Mouse (Mus musculus): ENCODE data around the gene Ces3b.
"Not testable (repeated sequence)": the region's sequence is repeated elsewhere in the genome, so short reads cannot be mapped to it uniquely, and the experiment has no call there.

Ces3b gene

DNA sequence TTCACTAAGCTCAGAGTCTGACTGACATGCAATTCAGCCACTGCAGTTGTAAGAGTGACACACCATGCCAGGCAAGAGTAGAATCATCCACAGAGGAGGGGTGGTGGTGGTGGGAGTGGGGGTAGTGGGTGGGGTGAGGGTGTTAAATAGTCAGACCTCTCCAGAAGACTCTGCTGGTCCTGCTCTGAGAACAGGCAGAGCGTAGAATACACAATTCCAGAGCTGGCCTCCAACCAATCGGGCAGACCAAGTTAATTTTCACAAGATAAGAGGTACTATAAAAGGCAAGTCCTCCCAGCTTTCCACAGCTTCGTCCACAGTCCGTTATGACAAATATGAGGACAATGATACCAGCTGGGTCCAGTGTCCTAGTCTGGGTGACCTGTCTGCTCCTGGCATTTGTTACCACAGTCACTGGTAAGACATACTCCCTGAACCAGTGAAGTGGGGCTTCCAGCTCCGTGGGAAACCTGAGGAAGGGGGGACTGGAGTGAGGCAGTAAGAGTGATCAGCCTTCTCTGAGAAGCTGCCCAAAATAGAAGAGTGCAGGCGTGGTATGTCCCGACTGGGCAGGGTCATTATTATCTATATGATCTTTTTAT is at the start of gene Ces3b:
Ces3b (plus strand) TSS at position 305 of the 602 bp plus-strand sequence.
- DNase-seq, result no peak

DNA sequence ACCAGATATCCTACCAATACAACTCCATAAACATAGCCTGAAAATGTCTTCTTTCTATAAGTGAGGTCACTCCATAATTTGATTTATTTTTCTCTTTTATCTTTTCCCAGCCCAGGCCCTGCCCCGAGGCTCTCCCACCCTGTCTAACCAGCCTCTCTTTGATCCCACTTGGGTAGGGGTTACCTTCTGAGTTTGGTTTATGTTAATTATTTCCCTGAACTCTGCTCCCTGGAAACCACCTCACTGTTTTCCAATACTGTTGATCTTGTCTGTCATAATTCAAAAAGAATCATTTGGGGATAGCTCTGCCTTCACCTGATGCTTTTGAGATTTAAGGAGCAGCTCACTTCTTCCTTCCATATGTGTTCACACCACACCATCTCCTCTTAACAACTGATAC is 40.0 kb upstream of the Ces3b start:
- DNase-seq, result no peak

DNA sequence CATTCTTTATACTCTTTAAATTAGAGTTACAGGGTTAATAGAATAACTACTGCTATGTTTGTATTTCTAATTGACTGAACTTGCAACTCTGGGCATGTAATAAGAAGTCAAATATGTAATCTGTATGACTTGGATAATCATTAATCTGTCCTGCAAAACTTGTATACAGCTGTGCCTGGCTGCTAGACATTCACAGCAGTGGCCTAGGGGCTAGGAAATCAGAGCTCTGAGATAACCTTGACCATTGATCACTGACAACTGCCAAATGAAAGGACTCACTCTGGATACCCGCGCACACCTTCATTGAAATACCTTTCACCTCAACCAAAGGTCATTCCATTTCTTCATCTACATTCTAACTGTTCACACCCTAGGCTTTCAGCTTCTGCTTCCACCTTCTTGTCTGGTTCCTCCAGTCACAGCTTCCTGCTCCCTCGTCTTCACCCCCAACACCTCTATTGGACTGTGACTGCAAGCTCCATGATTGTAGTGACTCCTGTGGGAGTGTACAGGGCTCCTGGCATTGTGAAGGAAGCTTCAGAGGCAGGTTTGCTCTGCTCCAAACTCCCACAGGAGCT is 37.6 kb upstream of the Ces3b start:
- DNase-seq, result no peak

DNA sequence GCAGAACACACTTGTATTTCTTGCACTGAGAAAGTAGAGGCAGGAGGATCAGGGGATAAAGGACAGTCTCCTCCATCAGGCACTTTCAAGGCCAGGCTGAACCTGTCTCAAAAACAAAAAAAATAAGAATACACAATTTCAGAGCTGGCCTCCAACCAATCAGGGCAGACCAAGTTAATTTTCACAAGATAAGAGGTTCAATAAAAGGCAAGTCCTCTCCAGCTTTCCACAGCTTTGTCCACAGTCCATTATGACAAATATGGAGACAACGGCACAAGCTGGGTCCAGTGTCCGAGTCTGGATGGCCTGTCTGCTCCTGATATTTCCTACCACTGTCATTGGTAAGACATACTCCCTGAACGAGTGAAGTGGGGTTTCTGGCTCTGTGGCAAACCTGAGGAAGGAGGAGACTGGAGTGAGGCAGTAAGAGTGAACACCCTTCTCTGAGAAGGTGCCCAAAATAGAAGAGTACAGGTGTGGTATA is 35.1 kb upstream of the Ces3b start, which contains the start of gene Ces3a:
Ces3a (plus strand) TSS at position 231 of the 484 bp plus-strand sequence.
- DNase-seq, result no peak

DNA sequence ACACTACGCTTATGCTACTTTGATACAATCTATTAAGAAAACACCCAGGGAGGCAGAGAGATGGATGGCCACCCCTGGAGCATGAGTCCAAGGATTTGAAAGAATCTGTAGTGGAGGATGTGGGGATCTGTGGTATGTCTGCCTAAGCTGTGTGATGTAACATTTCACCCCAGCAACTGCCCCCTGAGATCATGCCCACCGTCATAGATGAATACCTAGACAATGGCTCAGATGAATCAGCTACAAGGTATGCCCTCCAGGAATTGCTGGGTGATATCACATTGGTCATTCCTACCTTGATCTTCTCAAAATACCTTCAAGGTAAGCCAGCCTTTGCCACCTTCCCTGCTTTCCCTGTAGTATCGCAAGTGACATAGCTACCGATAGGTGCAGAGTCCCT is 27.3 kb upstream of the Ces3b start:
- no peak for DNase-seq

DNA sequence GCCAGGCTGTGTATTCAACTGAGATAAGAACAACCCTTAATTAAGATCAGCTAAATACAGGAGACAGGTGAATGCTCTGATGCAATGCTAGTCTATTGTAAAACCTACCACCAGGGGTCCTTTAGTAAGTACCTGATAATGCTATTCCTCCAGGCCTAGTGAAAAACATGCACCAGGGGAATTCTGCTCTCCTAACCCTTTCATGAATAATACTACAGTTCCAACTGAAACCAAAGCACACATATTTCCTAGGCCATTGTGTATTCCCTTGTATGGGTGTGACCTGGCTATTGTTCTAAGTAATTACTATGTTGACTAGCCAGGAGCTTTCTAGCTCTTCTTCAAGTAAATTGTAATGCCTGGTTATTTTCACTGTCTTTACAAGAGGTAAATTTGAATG is 23.5 kb upstream of the Ces3b start:
- DNase-seq, result no peak

DNA sequence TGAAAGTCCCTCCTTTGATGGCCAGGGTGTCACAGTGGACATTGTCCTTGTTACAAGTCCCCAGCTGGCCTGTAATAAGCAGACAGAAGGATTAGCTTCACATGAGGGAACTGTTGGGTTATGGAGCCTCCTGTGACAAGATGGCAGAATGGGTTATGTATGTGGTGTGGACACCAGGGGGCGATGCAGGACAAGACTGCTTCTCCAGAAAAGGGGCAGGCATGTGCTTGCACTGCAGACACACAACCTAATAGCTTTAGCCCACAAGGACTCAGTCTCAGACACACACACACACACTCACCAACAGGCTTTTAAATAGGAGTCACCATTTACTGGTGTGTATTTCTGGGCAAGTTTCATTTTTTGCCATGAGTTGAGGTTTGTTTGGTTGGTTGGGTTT is 16.8 kb upstream of the Ces3b start:
- peak; percentile 35 for DNase-seq

DNA sequence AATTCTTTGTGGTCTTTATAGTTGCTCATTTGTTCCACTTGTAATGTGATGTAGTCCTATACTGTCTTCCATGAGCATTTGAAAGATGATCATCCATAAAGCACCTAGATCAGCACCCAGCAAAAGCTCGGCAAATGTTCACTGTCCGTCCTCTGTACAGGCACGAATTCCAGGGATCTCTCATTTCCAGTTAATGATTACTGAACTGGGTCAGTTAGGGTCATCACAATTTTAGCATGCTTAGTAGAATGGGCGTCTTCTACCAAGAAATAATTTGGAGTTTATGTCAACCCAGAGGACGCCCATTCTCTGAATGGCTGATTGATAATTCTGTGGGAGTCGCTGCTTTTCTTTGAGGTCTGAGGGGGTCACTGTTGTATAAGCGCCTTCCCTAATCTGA is 15.6 kb upstream of the Ces3b start:
- DNase-seq, result peak; percentile 12

DNA sequence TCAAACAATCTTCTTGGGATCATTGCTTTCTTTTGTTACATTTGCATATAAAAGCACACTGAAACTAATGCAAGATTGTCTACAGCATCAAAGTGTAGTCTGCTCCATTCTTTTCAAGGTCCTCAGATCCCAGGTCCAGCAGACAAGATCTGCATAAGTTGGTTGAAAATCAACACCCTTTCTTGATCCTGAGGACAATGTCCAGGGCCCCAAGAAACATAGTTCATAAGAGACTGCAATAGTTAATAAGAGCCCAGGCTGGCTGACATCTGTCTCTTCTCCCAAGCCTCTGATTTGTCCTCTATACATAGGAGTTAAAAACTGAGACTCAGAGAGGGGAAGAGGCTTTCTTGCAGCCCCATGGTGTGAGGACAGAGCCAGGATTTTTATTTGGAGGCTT is 14.6 kb upstream of the Ces3b start:
- no peak for DNase-seq

DNA sequence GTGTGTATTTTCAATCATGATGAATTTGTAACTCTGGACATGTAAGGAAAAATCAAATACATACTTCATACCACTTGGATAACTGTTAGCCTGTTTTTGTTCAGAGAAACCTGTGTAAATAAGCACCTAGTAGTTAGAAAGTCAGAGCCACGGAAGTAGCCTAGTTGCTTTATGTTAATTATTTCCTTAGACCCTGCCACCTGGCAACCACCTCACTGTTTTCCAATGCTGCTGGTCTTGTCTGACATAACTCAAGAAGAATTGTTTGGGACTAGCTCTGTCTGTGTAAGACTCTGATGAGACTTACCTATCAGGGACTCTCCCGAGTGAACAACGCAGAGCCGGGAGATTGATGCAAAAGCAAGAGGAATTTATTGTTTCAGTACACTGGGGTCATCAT is 7.0 kb upstream of the Ces3b start:
- no peak for DNase-seq

DNA sequence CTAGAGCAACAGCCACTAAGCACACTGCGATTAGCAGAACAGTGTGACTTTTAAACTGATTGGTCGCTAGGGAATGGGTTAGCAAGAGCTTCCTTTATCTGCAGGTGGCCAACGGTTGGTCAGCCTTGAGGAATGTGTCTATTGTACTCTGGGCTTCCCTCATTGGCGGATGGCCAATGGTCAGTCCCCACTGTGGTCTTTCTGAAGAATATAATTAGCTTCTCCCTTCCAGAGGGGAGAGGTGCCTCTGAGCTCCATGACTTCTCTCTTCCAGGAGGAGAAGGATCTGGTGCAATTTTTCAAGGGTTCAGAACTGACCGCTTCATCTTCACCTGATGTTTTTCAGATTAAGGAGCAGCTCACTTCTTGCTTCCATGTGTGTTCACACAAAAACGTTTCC is 6.5 kb upstream of the Ces3b start:
- no peak for DNase-seq

DNA sequence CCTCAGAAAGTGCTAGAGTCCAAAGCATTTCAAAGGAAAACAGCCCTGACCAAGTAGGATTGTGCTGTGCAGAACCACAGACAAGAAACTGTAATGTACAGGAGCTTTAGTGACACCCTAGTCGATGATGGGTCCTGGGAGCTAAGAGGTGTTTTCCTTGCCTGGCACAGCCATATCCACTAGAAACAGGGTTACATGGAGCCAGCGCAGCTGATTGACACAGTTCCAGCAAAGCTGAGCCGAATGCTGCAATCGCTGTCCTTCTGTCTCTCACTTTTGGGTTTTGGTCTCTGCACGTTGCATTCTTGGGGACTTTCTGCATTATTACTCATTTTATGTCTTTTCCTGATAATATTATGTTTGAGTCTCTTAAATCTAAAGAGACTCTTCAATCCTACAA is 5.0 kb upstream of the Ces3b start:
- no peak for DNase-seq

DNA sequence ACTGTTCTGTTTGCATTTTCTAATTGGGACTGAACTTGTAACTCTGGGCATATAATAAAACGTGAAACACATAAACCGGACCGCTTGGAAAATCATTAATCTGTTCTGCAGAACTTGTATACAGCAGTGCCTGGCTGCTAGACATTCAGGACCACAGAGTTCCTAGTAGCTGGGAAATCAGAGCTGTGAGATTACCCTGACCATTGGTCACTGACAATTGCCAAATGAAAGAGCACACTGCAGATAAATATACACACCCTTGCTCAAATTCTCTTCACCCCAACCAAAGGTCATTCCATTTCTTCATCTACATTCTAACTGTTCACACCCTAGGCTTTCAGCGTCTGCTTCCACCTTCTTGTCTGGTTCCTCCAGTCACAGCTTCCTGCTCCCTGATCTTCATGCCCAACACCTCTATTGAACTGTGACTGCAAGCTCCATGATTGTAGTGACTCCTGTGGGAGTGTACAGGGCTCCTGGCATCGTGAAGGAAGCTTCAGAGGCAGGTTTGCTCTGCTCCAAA is 2.7 kb upstream of the Ces3b start:
- DNase-seq, result no peak

DNA sequence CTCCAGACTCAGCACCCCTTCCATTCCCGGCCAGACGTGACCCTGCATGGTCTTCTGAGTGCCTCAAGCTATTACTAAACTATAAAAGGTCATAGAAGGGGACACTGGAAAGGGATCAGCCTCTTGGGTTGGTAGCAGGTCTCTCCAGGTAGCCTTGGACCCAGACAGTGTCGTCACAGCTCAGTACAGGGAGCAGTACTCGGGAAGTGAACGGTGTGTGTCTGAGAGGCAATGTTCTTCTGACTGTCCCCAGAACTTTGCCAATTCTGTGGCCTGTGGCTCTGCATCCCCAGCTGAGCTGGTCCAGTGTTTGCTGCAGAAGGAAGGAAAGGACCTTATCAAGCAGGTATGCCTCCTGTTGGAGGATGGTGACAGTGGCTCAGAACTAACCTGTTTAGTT is 4.6 kb downstream of the Ces3b start:
- DNase-seq, result not testable (repeated sequence)

DNA sequence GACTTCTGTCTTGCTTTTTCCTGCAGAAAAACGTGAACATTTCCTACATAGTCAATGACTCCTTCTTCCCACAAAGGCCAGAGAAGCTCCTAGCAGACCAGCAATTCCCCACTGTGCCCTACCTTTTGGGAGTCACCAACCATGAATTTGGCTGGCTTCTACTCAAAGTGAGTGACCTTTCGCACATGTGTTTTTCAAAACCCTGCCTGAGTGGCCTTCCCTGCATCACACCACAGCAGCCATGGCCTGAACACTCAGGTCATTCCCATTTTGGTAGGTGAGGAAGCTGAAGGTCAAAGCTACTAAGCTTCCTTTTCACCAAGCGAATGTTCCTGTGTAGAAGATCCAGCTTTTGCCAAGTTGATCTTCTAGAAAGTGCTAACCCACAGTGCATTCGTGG is 5.0 kb downstream of the Ces3b start:
- no peak for DNase-seq

DNA sequence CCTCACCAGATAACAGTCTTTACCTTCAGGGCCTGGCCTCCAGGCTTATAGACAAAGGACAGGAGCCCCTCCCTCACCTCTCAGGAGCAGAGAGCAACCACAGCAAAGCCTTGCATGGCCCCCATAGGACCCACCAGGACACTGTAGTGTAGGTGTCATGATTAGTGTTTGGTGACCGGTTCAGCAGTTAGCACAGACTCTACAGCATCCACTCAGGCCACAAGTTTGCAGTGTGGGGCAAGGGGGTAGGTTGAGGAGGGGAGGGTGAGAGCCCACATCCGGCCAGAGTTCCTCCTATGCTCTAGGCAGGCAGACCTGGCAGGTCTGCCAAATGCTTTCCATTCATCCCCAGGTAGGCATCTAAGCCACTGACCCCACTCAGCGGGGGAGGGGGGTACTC is 10.4 kb downstream of the Ces3b start:
- no peak for DNase-seq

DNA sequence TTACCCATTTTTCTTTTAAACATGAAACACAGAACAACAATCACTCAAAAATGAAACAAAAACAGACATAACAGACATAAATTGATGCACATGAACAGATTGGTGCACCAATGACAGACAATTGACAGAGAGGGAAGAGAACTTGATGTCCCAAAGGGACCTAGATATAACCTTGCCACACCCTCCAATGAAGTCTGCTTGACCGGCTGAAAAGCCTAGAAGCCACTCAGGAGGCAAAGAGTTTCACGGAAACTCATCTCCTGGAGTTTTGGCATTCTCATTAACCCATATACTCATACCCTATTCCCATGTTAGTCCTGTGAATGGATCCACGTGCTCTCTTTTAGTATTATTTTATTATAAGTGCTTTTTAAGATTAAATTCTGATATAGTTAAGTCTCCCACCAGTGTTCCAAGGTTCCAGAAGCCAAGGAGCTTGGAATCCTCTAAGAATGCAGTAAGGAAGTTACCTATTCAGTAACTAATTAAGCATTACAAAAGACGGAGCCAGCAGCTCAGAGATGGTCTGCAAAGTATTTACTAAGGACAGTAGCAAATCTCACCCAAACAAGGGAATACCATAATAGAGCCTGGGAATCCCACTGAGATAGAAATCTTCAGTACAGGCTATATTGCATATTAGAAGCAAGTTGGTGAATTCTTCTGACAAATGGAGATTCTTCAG is 18.7 kb downstream of the Ces3b start:
- not testable (repeated sequence) for DNase-seq

DNA sequence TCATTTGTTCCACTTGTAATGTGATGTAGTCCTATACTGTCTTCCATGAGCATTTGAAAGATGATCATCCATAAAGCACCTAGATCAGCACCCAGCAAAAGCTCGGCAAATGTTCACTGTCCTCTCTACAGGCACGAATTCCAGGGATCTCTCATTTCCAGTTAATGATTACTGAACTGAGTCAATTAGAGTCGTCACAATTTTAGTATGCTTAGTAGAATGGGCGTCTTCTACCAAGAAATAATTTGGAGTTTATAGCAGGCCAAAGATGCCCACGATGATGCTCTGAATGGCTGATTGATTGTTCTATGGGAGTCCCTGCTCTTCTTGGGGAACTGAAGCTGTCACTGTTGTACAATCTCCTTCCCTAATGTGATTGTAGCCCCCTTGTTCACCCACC is 20.1 kb downstream of the Ces3b start:
- DNase-seq, result not testable (repeated sequence)

DNA sequence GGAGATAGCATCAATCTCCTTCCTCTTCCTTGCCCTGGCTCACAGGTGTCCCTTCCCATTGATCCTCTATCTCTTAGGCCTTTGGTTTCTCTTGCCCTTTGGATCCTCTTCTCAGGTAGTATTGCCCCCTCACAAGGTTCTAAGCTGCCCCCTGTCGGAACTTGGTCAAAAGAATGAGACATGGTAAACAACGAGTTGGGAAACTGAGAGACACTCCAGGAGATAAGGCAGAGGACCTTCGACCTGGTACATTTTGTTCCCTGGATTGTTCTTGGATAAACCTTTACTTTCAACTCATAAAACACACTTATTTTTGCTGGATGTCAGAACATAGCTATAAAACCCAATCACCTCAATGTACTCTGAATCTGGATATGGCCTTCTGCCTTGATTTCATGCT is 20.7 kb downstream of the Ces3b start:
- DNase-seq, result no peak

DNA sequence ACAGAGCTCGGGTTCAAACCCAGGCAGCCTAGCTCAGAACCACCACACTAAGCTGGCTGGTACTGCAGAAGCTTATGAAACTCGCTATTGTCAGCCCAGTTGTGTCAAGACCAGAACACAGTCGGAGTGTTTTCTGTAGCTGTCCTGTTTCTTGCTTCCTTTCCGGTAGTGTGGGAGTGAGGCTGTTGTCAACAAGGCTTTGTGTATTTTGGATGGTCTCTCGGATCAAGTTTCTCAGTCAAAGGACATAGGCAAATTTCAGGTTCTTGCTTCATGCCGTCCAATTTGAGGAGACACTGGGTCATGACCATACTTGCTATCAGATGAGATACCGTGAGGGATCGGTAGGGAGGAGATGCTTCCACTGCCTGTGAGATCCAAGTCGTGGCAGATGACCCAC is 46.3 kb downstream of the Ces3b start:
- no peak for DNase-seq

DNA sequence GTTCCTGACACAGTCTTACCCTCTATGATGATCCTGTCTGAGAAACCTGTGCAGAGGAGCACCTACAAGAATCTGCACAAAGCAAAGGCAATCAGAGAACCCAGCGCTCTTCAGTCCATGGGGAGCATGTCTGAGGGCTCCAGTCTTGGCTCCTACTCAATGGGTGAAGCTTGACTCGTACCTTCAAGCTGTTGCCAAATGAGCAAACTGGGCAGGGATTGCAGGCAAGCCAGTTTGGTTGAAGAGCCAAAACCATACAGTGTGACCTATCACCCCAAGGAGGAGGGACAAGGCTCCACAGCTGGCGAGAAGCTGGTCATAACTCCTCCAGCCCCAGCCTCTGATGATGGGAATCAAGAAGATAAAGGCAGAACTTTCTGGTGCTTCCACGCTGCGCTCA is 48.0 kb downstream of the Ces3b start, which contains the start of gene Ces4a:
Ces4a (plus strand) TSS at position 292 of the 400 bp plus-strand sequence.
- DNase-seq, result no peak

DNA sequence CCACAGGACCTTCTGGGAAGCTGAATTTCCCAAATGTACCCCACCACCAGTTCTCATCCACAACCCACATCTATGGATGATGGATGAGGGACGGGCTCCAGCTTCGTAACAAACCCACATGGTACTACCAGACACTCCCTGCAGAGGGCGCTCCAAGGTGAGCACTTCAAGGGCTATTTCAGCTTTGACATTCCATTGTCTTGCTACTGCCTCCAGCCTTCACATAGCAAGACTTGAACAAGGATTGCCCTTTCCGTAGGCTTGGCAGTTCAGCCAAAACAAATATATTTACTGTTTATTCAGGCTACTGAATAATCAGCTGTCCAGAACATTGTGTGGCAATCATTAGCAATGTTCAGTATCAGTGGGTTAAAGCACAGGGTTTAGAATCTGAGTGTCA is 54.9 kb downstream of the Ces3b start:
- peak; percentile 81 for DNase-seq

DNA sequence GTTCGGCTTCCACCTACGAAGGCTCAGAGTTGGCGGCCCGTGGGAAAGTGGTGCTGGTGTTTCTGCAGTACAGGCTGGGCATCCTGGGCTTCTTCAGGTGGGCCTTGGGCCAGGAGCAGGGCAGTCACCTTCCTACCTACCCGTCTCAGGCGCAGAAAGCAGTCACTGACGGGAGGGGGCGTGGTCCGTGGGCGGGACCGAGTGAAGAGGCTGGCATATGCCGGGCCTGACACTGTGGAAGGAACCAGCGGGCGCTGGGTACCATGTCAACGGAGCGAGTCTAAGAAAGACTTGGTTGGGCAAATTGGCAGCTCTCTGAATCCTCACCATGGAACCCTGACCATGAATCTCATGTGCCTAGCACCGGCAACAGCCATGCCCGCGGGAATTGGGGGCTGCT is 58.8 kb downstream of the Ces3b start:
- no peak for DNase-seq
